Mouse (Mus musculus): Measurements from ENCODE around the gene Sgms1. TPM values are rescaled to one million over a fixed set of nuclear protein-coding genes. Genes with fewer than 3 reads are reported as not detected.

The Sgms1 gene
- polyA plus RNA-seq, 2 experiments from 2014 or later: 42.2 to 48.0 TPM

GRCm38 (mm10) chr19:32263753-32264152, 125.8 kb downstream of the Sgms1 start:
- ATAC-seq: peak; percentile 11

GRCm38 (mm10) chr19:32262805-32263572, 126.5 kb downstream of the Sgms1 start:
- peak; percentile 67 for ATAC-seq

GRCm38 (mm10) chr19:32260869-32261688, 128.4 kb downstream of the Sgms1 start:
- ATAC-seq: no peak

- ATAC-seq: no peak
Observed at GRCm38 (mm10) chr19:32259830-32260229, 129.7 kb downstream of the Sgms1 start.

- ATAC-seq: no peak
Observed at GRCm38 (mm10) chr19:32259048-32259447, 130.5 kb downstream of the Sgms1 start.

GRCm38 (mm10) chr19:32258146-32258545, 131.4 kb downstream of the Sgms1 start:
- peak; percentile 13 for ATAC-seq

- ATAC-seq: no peak
Observed at GRCm38 (mm10) chr19:32257616-32258015, 131.9 kb downstream of the Sgms1 start.

- ATAC-seq: peak; percentile 33
Observed at GRCm38 (mm10) chr19:32256706-32257415, 132.7 kb downstream of the Sgms1 start.

GRCm38 (mm10) chr19:32255429-32256185, 133.9 kb downstream of the Sgms1 start:
- peak; percentile 15 for ATAC-seq

GRCm38 (mm10) chr19:32254739-32255344, 134.7 kb downstream of the Sgms1 start:
- peak; percentile 73 for ATAC-seq

- ATAC-seq: no peak
Observed at GRCm38 (mm10) chr19:32254204-32254603, 135.3 kb downstream of the Sgms1 start.

- no peak for ATAC-seq
Observed at GRCm38 (mm10) chr19:32252987-32253386, 136.5 kb downstream of the Sgms1 start.

- ATAC-seq: no peak
Observed at GRCm38 (mm10) chr19:32252451-32252850, 137.1 kb downstream of the Sgms1 start.

GRCm38 (mm10) chr19:32249181-32250130, 140.1 kb downstream of the Sgms1 start:
- ATAC-seq: no peak

- ATAC-seq: peak; percentile 29
Observed at GRCm38 (mm10) chr19:32244881-32245280, 144.6 kb downstream of the Sgms1 start.

GRCm38 (mm10) chr19:32243246-32243645, 146.3 kb downstream of the Sgms1 start:
- ATAC-seq: no peak

- ATAC-seq: no peak
Observed at GRCm38 (mm10) chr19:32242153-32242552, 147.4 kb downstream of the Sgms1 start.

GRCm38 (mm10) chr19:32240417-32240990, 149.0 kb downstream of the Sgms1 start:
- ATAC-seq: no peak

GRCm38 (mm10) chr19:32239925-32240324, 149.6 kb downstream of the Sgms1 start:
- no peak for ATAC-seq

- no peak for ATAC-seq
Observed at GRCm38 (mm10) chr19:32239459-32239792, 150.1 kb downstream of the Sgms1 start.

Measured in CD4-positive, CD25-positive, alpha-beta regulatory T cell, adult 4 months (primary cell).